Mouse (Mus musculus): ENCODE measurements at regions not wholly inside any gene's neighbourhood (a gene's known extent, or its start where the extent isn't known, plus 50 kb on each side); places are given as distances from the start of the nearest gene placed in this dataset.

DNA sequence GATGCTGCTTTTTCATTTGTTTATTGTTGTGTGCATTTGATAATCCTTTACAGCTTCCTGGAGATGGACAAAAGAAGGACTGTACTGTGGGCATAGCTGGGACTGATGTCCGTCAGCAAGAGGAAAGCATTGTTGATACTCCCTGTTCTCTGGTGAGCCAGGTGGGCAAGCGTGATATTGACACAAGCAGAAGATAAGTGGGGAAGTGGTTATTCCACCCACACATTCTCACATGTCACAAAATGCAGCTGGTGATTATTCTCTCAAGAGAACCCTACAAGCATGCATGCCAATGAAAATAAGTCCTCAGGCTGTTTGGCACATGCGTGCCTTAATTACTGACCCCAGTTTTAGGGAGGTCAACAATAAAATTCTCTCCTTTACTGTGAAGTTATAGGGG is 483.0 kb upstream of the Mef2c start:
- no peak for DNase-seq (ENCODE audit: low spot score in 2 of 2)

DNA sequence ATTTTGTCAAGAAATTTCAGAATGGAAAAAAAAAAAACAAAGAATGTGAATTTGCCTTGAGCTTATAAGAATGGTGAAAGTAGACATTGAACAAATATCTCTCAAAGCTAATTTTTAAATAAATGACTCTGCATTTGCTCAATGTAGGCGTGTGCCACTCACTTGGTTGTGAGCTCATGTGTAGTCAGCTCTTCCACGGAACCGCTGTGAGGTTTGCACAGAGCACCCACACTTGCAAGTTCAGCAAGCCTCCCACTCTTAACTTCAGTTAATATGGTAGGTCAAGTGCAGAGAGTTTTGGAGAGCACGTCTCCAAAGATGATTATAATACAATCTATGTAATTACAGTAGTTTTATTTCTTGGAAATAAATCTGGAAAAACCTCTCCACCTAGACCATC is 479.9 kb upstream of the Mef2c start:
- no peak for DNase-seq (ENCODE audit: low spot score in 2 of 2)

GRCm38 (mm10) chr13:83035962-83036361 is 467.9 kb upstream of the Mef2c start:
- no peak for DNase-seq (ENCODE audit: low spot score in 2 of 2)

- DNase-seq (ENCODE audit: low spot score in 2 of 2): no peak
Measured at GRCm38 (mm10) chr13:83041506-83041905, 462.3 kb upstream of the Mef2c start.

GRCm38 (mm10) chr13:83045516-83045915 is 458.3 kb upstream of the Mef2c start:
- no peak for DNase-seq (ENCODE audit: low spot score in 2 of 2)

DNA sequence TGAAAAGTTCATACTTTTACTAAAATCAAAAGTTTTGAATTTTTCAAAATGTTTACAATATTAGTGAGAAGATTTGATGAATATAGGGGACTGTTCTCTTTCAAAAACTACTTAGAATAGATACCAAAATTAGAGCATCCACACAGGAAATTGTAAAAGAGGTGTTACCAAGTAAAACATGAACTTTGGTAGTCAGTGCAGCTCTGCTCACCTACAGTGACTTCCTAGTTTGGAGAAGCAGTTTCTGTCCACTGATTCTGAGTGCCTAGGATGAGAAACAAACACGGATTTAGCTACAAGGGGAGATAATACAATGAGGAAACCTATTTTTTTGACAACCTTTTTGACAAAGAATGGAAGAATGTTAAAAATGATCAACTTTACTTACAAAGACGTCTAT is 457.9 kb upstream of the Mef2c start:
- no peak for DNase-seq (ENCODE audit: low spot score in 2 of 2)

DNA sequence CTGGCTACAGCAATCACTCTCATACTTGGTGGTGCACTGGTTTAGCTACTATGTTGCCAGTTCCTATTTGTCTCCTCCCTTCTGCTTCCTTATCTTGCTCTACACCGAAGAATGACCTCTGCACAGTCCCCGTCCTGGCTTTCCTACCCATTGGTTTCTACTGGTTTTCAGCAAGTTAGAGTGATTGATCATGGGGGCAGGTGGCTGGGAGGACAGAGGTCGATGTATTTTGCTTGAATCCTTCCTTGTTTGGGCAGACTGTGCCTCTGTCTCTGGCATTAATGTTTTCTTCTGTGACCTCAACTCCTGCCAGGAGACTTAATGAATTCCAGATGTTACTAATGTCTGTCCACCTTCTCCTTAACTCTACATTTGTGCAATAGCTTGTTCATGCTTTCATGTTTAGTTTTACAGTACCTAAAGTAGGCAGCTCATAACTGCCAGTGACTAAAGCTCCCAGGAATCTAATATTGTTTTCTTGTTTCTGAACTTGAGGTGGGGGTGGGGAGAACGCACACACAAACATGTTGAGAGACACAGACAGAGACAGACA is 457.2 kb upstream of the Mef2c start:
- no peak for DNase-seq (ENCODE audit: low spot score in 2 of 2)

DNA sequence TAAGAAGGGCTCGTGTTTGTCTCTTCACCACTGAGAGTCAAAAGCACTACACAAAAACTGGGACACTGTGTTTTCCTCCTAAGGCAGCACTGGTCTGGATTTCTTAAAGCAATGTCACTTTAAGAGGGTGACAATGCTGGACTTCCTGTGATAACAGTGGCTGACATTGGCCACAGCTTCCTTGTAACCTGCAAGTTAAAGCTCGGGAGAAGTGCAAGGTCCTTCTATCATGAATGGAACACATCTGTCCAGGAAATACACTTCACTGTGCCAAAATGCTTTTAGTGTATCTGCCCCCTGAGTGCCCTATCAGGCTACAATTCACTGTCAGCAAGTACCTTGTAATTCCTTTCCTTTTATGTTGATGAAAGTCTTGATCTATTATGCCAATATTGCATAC is 448.0 kb upstream of the Mef2c start:
- DNase-seq (ENCODE audit: low spot score in 2 of 2): no peak

- DNase-seq (ENCODE audit: low spot score in 2 of 2): no peak
Measured at GRCm38 (mm10) chr13:83056415-83056814, 447.4 kb upstream of the Mef2c start.

DNA sequence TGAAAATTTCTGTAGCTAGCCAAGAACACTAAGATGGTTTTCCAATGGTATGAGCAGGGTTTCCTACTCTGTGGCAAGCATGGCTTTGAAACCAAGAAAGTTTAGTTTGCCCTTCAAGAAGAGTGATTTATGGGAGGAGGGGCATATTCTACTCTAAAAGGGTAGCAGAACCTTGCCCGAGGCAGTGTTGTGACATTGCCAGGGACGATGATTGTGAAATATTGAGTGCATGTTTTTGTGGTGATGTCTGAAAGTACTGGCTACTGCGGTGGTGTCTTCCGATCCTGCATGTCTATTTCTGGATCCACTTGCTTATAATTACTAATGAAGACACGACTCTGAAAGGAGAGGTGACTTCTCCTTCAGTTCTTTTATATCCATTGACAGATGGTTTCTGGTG is 439.1 kb upstream of the Mef2c start:
- peak in 1 of 2 experiments; percentile 5 for DNase-seq (ENCODE audit: low spot score in 2 of 2)

DNA sequence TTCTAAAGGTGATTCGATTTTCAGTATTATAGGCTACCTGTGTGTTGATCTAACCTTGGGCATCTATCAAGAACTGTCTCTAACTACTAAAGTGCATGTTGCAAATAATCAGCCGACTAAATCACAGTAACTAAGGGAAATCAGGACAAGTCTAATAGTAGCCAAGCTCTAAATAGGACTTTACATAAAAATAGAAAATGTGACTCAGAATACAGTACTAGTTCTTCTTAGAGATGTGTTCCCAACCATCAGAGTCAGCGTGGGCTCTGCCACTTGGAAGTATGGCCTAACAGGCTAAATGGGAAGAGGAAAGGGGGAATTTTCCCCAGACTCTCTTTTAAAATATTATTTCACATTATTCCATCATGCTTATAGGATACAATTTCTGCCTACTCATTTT is 438.6 kb upstream of the Mef2c start:
- DNase-seq (ENCODE audit: low spot score in 2 of 2): no peak

DNA sequence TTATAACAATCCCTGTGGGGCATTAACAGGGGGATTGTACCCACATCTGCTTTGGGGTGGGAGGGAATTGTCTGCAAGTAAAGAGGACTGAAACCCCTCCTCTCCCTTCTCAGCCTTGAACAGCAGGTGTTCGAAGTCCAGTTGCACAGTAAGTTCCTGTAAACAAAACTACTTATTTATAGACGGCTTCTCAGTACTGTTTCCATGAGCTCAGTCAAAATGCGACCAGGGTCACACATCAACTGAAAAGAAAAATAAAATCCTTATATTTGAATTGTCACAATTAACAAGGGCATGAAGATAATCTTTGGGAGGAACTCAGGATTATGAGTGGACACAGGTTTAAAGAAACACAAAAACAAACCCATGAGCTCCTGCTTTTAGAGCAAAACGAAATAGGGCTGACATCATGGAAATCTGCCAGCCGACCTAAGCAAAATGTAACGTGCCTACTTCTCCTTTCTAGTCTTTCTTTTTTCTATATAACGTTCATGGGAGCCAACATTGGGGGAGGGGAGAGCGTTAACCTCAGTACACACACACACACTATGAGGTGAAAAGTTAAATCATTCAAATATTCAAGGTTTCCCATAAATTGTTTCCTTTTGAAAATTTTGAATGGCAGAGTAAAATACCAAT is 437.6 kb upstream of the Mef2c start:
- DNase-seq (ENCODE audit: low spot score in 2 of 2): no peak

- DNase-seq (ENCODE audit: low spot score in 2 of 2): no peak
Measured at GRCm38 (mm10) chr13:83067496-83067895, 436.3 kb upstream of the Mef2c start.

GRCm38 (mm10) chr13:83068588-83068987 is 435.2 kb upstream of the Mef2c start:
- no peak for DNase-seq (ENCODE audit: low spot score in 2 of 2)

DNA sequence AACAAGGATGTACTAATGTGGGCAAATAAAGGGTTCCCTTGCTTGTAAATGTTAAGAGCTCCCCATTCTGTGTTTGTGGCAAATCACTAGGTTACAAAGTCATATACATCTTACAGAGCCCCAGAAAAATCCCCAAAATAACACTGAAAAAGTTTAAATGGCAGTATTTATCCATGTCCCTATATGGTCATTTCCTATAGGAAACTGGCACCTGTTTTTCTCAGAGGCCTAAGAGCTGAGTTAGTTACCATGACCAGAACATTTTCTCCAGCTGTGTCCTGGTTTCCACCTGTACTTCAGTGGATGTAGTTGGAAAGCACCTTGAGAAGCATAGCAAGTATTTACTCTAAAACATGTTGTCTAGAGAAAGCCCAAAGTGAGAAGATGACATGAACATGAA is 434.5 kb upstream of the Mef2c start:
- no peak for DNase-seq (ENCODE audit: low spot score in 2 of 2)

- DNase-seq (ENCODE audit: low spot score in 2 of 2): no peak
Measured at GRCm38 (mm10) chr13:83072073-83072472, 431.8 kb upstream of the Mef2c start.

DNA sequence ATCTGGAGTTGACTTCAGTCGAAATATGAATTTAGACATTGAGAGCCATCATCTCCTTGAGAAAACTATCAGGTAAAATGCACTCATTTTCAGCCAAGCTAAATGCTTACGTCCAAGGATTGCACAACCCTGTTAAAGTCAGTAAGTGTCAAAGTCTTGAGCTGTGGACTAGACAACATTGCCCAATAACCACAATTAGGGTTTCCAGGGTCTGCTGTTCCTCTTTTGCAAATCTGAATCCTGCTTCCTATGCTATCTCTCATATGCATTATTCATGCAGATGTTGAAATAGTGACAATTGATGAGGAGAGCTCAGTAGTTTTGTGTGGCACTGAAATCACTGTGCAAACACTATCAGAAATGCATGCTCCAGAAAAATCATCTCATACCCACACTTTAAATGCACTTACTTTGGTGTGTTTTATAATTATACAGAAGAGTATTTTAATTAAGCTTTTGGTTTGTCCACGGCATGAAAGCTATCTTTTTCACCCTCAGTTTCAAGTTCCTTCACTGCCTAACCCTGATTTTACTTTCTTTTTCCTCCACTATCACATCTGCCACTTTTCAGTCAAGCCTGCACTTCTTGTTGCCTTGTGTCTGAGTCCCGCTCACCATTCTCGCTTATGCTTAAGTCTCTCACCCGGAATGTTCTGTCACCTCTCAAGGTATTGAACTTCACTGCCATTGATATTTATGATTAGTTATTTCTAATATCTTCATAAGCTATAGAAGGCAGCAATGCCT is 429.4 kb upstream of the Mef2c start:
- DNase-seq (ENCODE audit: low spot score in 2 of 2): no peak

DNA sequence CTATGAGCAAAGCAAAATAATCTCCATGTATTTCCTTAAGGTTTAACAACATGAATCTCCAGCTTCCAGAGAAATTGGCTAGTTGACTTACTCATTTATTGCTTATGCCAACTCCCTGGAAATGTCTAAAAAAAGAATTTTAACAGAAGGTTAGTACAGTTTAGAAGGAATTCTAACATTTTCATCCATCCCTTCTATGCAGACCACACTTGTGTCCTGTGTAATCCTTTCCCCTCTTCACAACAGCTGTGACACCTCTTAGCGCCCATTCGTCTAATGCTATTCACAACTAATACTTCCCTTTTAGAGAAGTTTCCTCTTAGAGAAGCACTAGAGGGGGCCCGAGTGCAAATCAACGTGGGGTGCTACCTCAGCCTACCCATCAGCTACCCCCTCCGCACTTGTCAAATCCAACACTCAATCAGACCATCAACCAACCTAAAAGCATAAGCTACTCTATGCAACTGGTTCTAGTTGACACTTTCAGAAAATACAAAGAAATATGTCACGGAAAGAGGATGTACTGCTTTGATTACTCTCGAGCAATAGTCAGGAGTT is 428.4 kb upstream of the Mef2c start:
- DNase-seq (ENCODE audit: low spot score in 2 of 2): no peak

DNA sequence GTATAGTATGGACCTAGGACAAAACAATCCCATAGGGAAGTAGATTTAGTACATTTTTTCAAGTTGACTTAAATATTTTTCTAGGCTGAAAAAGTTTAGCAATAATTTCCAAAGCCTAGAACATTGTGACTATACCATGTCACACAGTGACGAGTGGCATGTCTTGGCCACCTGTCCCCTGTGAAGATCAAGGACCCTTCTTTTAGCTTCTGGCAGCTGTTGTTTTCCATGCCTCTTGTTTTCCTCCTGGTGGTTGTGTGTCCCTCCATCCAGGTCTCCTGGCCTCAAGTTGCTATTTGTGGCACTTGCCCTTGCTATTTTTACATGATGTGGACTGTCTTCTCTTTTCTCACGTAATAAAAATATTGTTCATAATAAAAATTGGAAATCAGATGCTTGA is 427.2 kb upstream of the Mef2c start:
- DNase-seq (ENCODE audit: low spot score in 2 of 2): no peak

DNA sequence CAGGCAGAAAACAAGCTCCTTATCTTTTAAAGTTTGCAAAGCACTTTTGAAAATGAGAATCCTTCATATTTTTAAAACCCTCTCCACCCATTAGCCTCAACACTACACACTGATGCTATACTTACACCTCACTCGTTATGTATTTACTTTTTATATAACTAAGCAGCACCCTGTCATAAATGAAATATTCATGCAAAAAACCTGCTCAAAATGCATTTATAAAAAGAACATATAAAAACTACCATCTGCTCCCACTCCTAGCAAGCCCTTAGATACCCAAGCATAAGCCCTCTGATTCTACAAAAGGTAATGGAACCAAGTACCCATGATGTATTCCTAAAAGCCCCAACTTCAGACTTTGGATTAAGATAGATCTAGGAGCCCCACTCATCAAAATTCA is 426.7 kb upstream of the Mef2c start:
- no peak for DNase-seq (ENCODE audit: low spot score in 2 of 2)

DNA sequence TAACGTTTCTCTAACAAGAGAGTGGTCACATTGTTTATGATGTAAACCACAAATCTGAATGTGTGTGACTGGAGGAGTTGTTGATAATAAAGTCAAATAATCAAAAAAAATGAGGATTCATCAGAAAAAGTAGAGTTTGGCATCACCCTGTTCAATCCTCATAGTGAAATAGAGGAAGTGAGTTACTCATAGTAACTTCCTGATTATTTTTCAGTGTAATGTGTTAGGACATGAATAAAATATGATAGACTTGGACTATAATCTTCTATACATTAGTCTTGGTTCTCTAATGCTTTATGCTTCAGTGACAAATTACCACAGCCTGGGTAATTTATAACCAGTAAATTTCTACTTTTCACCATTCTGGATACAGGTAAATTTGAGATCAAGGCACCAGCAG is 424.5 kb upstream of the Mef2c start:
- no peak for DNase-seq (ENCODE audit: low spot score in 2 of 2)

DNA sequence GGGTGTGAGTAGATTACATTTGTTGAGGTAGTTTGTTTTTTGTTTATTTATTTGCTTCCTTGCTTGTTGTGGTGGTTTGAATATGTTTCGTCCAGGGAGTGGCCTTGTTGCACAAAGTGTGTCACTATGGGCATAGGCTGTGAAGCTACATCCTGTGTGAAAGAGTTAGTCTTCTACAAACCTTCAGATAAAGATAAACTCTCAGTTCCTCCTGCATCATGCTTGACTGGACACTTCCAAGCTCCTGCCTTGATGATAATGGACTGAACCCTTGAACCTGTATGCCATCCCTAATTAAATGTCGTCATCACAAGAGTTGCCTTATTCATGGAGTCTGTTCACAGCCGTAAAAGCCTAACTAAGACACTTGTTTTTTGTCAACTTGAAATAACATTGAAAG is 418.9 kb upstream of the Mef2c start:
- DNase-seq (ENCODE audit: low spot score in 2 of 2): no peak

DNA sequence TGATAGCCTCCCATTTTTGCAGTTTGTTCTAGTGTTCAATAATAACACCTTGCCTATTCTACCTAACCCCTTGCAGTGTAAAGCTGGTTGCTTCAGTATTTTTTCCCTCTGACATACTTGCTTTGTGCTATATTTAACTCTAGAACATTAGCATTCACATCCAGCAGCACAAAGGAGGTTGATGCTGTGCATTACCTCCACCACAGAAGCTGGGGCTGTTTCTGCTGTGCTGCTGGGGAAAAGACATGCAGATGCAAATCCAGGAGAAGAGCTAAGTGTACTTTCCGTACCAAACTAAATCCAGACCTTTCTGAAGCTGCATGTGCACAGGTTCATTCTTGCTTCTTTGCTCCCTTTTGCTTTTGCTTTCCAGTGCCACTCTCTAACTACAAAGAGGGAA is 403.9 kb upstream of the Mef2c start:
- DNase-seq (ENCODE audit: low spot score in 2 of 2): no peak

Data from adrenal gland, postnatal 4 days (tissue).